Mouse (Mus musculus): ENCODE data around the gene Mpp4.

The Mpp4 gene

DNA sequence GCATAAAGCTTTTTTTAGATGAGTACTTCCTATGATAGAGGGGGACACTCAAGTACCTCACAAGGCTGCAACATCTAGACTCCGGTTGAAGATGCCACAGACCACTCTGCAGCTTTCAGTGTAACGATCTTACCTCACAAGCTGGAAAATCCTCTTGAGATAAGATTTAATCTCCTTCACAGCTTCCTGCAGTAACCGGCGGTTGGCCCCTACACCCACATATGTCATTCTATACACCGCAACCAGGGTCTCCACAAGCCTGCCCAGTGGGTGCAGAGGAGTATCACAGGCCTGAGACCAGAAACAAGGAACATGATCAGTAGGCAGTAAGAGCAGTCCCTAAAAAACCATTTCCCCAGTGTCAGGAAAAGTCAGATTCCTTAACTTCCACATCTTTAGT lies 9.8 kb upstream of the Mpp4 start:
- POLR2A ChIA-PET, result interaction anchor here in 1 of 4 experiments (0.6 kb wide), 1 partner anchor 271 kb away, joined by 3 read pairs; no protein-coding TSS in a partner anchor
- CTCF ChIA-PET, result no interaction called here

DNA sequence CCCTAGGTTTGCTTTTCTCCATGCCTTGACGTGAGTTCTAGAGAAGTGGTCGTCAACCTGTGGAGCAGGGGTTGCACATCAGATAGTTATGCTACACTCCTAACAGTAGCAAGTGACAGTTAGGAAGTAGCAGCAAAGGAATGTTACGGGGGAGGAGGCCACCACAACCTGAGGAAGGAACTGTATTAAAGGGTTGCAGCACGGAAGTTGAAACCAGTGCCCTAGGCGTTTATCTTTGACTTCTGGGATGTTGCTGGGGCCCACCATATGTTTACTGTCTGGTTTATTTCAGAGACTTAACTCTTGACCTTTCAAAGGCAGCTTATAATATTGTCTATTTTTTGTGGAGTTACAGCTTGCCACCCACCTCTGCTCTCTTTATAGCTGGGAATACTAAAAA lies 8.7 kb upstream of the Mpp4 start:
- POLR2A ChIA-PET, result interaction anchor here in 1 of 4 experiments (0.6 kb wide), 1 partner anchor 513 kb away, joined by 3 read pairs; no protein-coding TSS in a partner anchor
- CTCF ChIA-PET, result no interaction called here

DNA sequence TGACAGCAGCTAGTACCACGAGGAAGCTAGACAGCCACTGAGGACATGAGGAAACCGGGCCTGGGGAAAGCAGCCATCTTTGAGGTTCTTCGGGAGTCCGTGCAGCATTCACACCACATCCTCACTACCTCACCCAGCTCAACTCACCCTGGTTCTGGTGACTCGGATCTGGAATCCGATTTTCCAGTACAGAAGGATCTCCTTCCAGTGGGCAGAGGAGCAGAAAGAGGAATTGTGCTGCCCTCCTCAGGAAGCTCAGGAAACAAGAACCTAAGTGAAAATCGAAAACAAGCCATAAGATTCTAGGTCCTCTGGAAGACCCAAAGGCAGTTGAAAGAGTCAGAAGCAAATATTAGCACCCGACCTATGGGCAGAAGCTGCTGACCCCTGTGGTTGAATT lies 7.1 kb upstream of the Mpp4 start:
- CTCF ChIA-PET, result no interaction called here

DNA sequence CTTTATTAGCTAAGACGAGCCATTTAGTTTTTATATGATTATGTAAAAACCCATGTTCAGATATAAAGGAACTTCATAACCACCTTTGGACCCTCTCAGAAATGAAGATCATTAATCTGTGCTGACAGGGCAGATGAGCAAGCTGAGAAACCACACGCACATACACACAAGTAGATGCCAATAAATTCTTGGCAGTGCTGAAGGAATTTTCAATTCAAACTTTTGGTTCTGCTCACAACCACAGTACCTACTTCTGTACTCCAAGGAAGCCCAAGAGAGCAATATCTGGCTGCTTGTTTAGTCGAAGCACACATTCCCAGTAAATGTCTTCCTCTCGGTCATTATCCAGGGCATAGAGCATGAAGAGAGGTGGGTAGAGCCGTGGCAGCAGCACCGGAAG lies 6.4 kb upstream of the Mpp4 start:
- CTCF ChIA-PET, result no interaction called here
- POLR2A ChIA-PET, result no interaction called here

More for the DNA sequence above, 7.1 kb upstream of the Mpp4 start:
- POLR2A ChIA-PET, result interaction anchor here in 2 of 4 experiments (0.6 to 0.7 kb wide), 2 partner anchors 46 to 747 kb away, joined by 3 to 4 read pairs; no protein-coding TSS in a partner anchor

DNA sequence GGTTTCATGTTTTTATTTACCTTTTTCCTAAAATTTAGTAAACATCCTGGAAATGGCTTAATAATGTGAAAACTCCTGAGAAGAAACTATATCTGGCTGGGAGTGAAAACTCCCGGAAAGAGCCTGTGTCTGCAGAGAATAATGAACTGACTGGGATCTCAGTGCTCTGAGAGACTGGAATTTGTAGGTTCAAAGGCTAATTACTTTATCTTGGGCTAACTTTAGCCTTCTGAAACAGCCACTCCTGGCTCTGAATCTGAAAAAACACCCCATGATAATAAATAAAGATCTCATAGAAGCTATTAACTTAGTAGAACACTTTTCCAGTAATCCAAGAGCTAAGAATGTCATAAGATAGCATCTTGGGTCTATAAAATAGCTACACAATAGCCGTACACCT lies 5.4 kb upstream of the Mpp4 start:
- ChIA-PET POLR2A (no interaction called here), CTCF (no interaction called here)

- POLR2A ChIA-PET, result no interaction called here
- CTCF ChIA-PET, result no interaction called here
Measured at GRCm38 (mm10) chr1:59167654-59168425, 4.7 kb upstream of the Mpp4 start.

DNA sequence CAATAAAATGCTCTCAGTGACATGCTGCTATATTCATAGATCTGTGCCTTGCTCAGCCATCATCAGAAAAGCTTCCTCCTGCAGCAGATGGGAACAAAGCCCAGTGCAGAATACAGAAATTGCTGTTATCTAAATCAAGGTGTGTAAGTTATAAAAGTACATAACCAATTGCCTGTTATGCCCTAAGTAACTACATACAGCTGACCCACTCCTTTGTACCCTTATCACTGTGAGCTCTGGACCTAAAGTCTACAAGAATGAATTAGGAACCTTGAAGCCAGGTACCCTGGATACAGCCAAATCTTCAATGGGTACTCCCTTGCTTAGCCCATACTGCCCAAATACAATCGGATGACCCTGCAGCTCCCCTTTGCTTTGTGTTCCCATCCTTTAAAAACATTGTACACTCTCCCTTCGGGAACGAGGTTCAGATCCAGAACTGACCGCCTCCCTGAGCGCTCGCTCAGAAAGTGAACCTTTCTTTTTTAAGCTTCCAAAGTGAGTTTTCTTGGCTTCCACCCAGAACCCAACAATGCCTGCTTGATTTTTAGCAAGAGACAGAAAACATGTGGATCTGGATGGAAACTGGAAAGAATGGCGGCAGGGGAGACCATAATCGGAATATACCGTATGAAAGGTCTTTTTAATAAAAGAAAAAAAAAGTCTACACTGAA lies 3.2 kb upstream of the Mpp4 start:
- ChIA-PET CTCF (interaction anchor here in 1 of 4 experiments (0.7 kb wide), 1 partner anchor 424 kb away, joined by 3 read pairs; no protein-coding TSS in a partner anchor), POLR2A (interaction anchor here in 1 of 4 experiments (0.7 kb wide), 1 partner anchor 974 kb away, joined by 3 read pairs; no protein-coding TSS in a partner anchor)

GRCm38 (mm10) chr1:59163918-59164317 lies 729 bp upstream of the Mpp4 start:
- ChIA-PET CTCF (no interaction called here), POLR2A (interaction anchor here in 2 of 4 experiments (1.0 to 2.5 kb wide), 4 partner anchors 13 to 73 kb away, joined by 3 to 6 read pairs (median 4); partner anchors contain the start of gene Als2 (in 1 of the 2))

DNA sequence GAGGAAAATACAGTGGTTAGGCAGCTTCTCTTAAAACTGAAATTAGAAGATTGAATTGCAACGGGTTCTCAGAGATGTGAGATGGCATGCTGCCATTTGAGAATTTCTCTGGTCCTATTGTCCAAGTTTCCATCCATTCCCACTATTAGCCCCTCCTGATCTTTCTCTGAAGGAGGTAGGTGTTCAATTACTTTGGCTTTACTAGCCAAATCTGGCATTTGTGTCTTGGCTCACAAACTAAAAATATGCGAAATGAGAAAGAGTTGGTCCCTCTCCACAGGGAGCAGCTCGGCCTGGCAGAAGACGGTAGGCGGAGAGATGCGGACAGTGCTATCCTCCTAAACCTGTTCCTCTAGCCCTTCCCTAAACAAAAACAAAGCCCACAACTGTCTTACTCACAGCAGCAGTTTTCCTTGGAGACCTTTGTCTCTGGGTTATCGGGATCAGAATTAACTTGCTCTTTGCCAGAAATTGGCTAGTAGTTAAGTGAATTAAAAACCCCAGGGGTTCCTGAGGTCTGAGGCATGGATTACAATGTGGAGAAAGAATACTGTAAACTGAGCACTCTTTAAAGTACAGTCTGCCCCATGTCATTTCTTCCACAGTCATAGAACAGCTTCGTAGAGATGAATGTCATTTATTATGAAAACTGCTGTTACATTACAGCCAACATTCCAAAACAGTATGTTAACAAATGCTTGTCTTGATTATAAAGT lies 722 bp downstream of the Mpp4 start:
- ChIA-PET CTCF (interaction anchor here in 2 of 4 experiments (0.6 to 1.1 kb wide), 2 partner anchors 12 to 200 kb away, joined by 3 to 5 read pairs; no protein-coding TSS in a partner anchor), POLR2A (interaction anchor here in 2 of 4 experiments (0.7 to 2.5 kb wide), 6 partner anchors 13 to 451 kb away, joined by 3 to 6 read pairs (median 4); partner anchors contain the start of gene Als2 (in 2 of the 2))

- ChIA-PET POLR2A (interaction anchor here in 1 of 4 experiments (2.3 kb wide), 1 partner anchor 75 kb away, joined by 6 read pairs; the partner anchor contains the start of gene Als2), CTCF (interaction anchor here in 2 of 4 experiments (0.6 to 1.1 kb wide), 3 partner anchors 11 to 933 kb away, joined by 3 to 5 read pairs (median 5); no protein-coding TSS in a partner anchor)
Measured at GRCm38 (mm10) chr1:59161396-59161795, 1.8 kb downstream of the Mpp4 start.

DNA sequence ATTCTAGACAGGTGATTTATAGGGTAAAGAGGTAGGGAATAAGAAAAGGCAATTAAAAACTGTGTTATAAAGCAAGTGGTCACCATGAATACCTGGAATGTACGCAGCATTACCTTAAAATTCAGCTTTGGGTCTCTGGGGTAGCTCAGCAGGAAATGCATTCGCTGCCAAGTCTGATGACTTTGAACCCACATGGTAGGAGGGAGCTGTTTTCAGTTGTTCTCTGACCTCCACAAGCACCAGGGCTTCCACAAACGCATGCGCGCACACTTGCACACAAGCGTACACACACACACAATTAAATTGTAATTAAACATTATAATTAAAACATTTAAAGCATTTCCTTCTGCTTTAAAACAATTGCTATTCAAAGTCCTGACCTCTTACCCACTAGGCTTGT lies 2.3 kb downstream of the Mpp4 start:
- CTCF ChIA-PET, result no interaction called here
- POLR2A ChIA-PET, result interaction anchor here in 1 of 4 experiments (2.3 kb wide), 1 partner anchor 76 kb away, joined by 6 read pairs; the partner anchor contains the start of gene Als2

- POLR2A ChIA-PET, result interaction anchor here in 1 of 4 experiments (0.5 to 2.3 kb wide), 2 partner anchors 78 to 88 kb away, joined by 3 to 6 read pairs; partner anchors contain the start of gene Als2
- CTCF ChIA-PET, result no interaction called here
Measured at GRCm38 (mm10) chr1:59159136-59159535, 4.1 kb downstream of the Mpp4 start.

- POLR2A ChIA-PET, result no interaction called here
Measured at GRCm38 (mm10) chr1:59158498-59158897, 4.7 kb downstream of the Mpp4 start.

GRCm38 (mm10) chr1:59157846-59158245 lies 5.3 kb downstream of the Mpp4 start:
- ChIA-PET CTCF (interaction anchor here in 1 of 4 experiments (0.6 kb wide), 1 partner anchor 427 kb away, joined by 6 read pairs; no protein-coding TSS in a partner anchor), POLR2A (no interaction called here)

More at GRCm38 (mm10) chr1:59158498-59158897, 4.7 kb downstream of the Mpp4 start:
- CTCF ChIA-PET, result no interaction called here

- POLR2A ChIA-PET, result no interaction called here
- CTCF ChIA-PET, result no interaction called here
Measured at GRCm38 (mm10) chr1:59152346-59152745, 10.8 kb downstream of the Mpp4 start.

DNA sequence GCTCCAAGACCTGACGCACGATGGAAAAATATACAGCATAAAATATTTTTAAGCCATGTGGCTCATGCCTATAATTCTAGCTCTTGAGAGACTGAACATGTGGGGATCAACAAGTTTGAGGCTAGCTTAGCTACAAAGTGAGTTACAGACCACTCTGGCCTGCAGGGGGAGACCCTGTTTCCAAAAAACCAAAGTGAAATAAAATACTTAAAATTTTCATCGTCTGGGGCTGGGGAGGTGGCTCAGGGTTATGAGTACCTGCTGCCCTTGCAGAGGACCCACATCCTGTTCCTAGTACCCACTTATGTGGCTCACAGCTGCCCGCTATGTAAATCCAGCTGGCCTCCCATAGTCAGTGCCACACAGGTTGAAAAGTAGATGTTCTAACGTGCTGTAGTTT lies 12.6 kb downstream of the Mpp4 start:
- POLR2A ChIA-PET, result interaction anchor here in 3 of 4 experiments (0.6 to 1.3 kb wide), 4 partner anchors 12 to 87 kb away, joined by 3 to 5 read pairs (median 4); partner anchors contain the start of genes Als2 (in 1 of the 3) and Mpp4 (in 1 of the 3)
- CTCF ChIA-PET, result interaction anchor here in 2 of 4 experiments (0.6 to 1.6 kb wide), 3 partner anchors 11 to 87 kb away, joined by 3 to 5 read pairs (median 4); no protein-coding TSS in a partner anchor

DNA sequence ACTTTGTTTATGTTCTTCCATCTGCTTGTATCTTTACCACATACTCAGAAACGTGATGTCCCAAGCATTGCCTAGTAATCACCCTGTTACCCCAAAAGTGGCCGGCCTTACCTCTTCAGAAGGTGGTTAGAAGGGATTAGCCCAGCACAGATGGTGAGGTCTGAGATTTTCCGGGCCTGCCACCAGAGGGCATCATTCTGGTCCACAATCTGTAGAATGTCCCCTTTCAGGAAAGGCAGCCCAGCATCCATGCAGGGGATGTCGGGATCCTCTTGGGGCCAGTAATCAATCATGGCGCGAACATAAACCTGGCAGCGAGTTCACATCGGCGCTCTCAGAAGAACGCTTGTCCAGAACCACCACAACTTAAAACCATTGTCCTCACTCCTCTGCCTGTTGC lies 18.6 kb downstream of the Mpp4 start:
- POLR2A ChIA-PET, result no interaction called here
- CTCF ChIA-PET, result interaction anchor here in 2 of 4 experiments (0.9 to 1.5 kb wide), 5 partner anchors 11 to 342 kb away, joined by 3 to 10 read pairs (median 5); partner anchors contain the start of gene Als2 (in 2 of the 2)

GRCm38 (mm10) chr1:59142809-59143208 lies 20.4 kb downstream of the Mpp4 start:
- CTCF ChIA-PET, result interaction anchor here (0.6 to 1.9 kb wide), 30 partner anchors 8 to 606 kb away, joined by 3 to 16 read pairs (median 4); partner anchors contain the start of gene Als2 (in 2 of the 4)
- POLR2A ChIA-PET, result interaction anchor here in 2 of 4 experiments (0.8 to 1.0 kb wide), 2 partner anchors 94 to 95 kb away, joined by 4 to 7 read pairs; partner anchors contain the start of gene Als2 (in 1 of the 2)

Data from embryonic stem cell, embryonic (primary cell).